ENCODE assay signal across 8 mouse cellular contexts in the genomic region with DNA sequence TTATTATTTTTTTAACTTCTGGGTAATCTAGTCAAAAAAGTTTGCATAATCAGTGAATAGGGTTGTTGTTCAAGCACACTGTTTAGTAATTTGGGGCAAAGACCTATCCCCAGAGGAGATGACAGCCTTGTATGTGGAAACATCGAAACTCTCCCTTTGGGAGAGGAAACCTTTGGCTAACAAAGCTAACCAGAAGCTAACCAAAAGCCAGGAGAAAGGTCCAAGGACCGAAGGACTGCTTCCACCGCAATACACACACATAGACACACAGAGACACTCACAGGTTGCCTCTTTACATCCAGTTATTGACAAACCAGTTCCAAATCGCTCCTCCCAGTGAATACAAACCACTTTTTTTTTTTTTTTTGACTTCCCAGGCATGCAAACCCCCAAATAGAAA.
A peak's percentile ranks its signal among the peaks of the same experiment; 100 is the strongest.
DNase-seq lines count a peak whose midpoint lies in the region; ATAC-seq and TF ChIP-seq lines count a peak whose summit lies in the region.

No protein-coding gene starts in this region.

- DNase-seq in lung, adult 2 months: no peak
- DNase-seq in lung, postnatal 36 days: no peak
- no peak for DNase-seq in forebrain, embryonic 14.5 days (ENCODE audit: low spot score)
- DNase-seq in spleen, postnatal 14 days (ENCODE audit: low spot score in 2 of 2): no peak
- DNase-seq in right cerebral cortex, postnatal 4 days: no peak
- no peak for DNase-seq in urinary bladder, postnatal 10 days (ENCODE audit: low spot score)

- H3K36me3 ChIP-seq in forebrain, embryonic 14.5 days (ENCODE audit: control insufficient read depth, insufficient read depth, low read length): no peaks in the 10 kb centered on the region
- no peaks in the 10 kb centered on the region for H3K36me3 ChIP-seq in intestine, embryonic 15.5 days
- H3K36me3 ChIP-seq in neural tube, embryonic 14.5 days (ENCODE audit: control insufficient read depth, insufficient read depth, low read length): no peaks in the 10 kb centered on the region

- no peak for ATAC-seq in forebrain, embryonic 14.5 days
- no peak for ATAC-seq in intestine, embryonic 15.5 days
- no peak for ATAC-seq in neural tube, embryonic 14.5 days (ENCODE audit: low read depth)

- H3K27me3 ChIP-seq in forebrain, embryonic 14.5 days (replicated peaks; ENCODE audit: control insufficient read depth, insufficient read depth, low read length): no peaks in the 10 kb centered on the region
- no peaks in the 10 kb centered on the region for H3K27me3 ChIP-seq in intestine, embryonic 15.5 days (replicated peaks)
- no peaks in the 10 kb centered on the region for H3K27me3 ChIP-seq in neural tube, embryonic 14.5 days (ENCODE audit: control insufficient read depth, insufficient read depth, low read length)

- H3K4me2 ChIP-seq in forebrain, embryonic 14.5 days (ENCODE audit: low read length): peak overlapping the region; percentile 89
- H3K4me2 ChIP-seq in intestine, embryonic 15.5 days (replicated peaks): peak overlapping the region; percentile 99
- peak overlapping the region; percentile 89 for H3K4me2 ChIP-seq in neural tube, embryonic 14.5 days (ENCODE audit: low read depth, low read length)

- TF ChIP-seq POLR2A in lung, adult 2 months (IDR thresholded peaks at IDR 0.05; ENCODE audit: borderline replicate concordance, extremely low read depth, low read depth, low read length): no peak

- no peak for TF ChIP-seq CTCF in lung, adult 2 months (IDR thresholded peaks at IDR 0.05; ENCODE audit: insufficient read depth, low read length)

- peaks cover 6% of the 10 kb centered on the region for H3K4me1 ChIP-seq in lung, adult 2 months (ENCODE audit: control insufficient read depth, insufficient read depth, low read length)
- H3K4me1 ChIP-seq in forebrain, embryonic 14.5 days (ENCODE audit: control insufficient read depth, insufficient read depth, low read length): peaks cover 8% of the 10 kb centered on the region; the same call in 1 of the 2 replicates
- peaks cover 12% of the 10 kb centered on the region for H3K4me1 ChIP-seq in intestine, embryonic 15.5 days (replicated peaks)
- H3K4me1 ChIP-seq in neural tube, embryonic 14.5 days (ENCODE audit: control insufficient read depth, insufficient read depth, low read length): peaks cover 12% of the 10 kb centered on the region

- peak overlapping the region; percentile 63 for H3K4me3 ChIP-seq in lung, adult 2 months (replicated peaks; ENCODE audit: extremely low read depth, low read depth, low read length)
- H3K4me3 ChIP-seq in forebrain, embryonic 14.5 days (ENCODE audit: low read depth, low read length): peak overlapping the region; percentile 37
- H3K4me3 ChIP-seq in intestine, embryonic 15.5 days (replicated peaks): peak overlapping the region; percentile 57
- peak overlapping the region; percentile 41; the same call in 1 of the 2 replicates for H3K4me3 ChIP-seq in neural tube, embryonic 14.5 days (ENCODE audit: low read depth, low read length)

- H3K9me3 ChIP-seq in forebrain, embryonic 14.5 days (replicated peaks; ENCODE audit: control insufficient read depth, low read length): no peaks in the 10 kb centered on the region
- no peaks in the 10 kb centered on the region for H3K9me3 ChIP-seq in intestine, embryonic 15.5 days
- no peaks in the 10 kb centered on the region for H3K9me3 ChIP-seq in neural tube, embryonic 14.5 days (ENCODE audit: control insufficient read depth, low read length)

- 20% methylated on average over 4 of the region's 4 CpGs for WGBS in lung, adult 2 months
- whole genome bisulfite sequencing in forebrain, embryonic 14.5 days: 37% methylated on average over 4 of the region's 4 CpGs
- WGBS in intestine, embryonic 15.5 days: 49% methylated on average over 4 of the region's 4 CpGs
- WGBS in neural tube, embryonic 14.5 days: 27% methylated on average over 4 of the region's 4 CpGs

- peak overlapping the region; percentile 62 for H3K9ac ChIP-seq in forebrain, embryonic 14.5 days (ENCODE audit: low read length)
- H3K9ac ChIP-seq in intestine, embryonic 15.5 days: peak overlapping the region; percentile 60; the same call in 1 of the 2 replicates
- peak overlapping the region; percentile 53; the same call in 1 of the 2 replicates for H3K9ac ChIP-seq in neural tube, embryonic 14.5 days (replicated peaks; ENCODE audit: low read depth, low read length)

- H3K27ac ChIP-seq in forebrain, embryonic 14.5 days (ENCODE audit: low read depth, low read length): no peak overlapping the region
- H3K27ac ChIP-seq in intestine, embryonic 15.5 days: no peak overlapping the region
- no peak overlapping the region for H3K27ac ChIP-seq in neural tube, embryonic 14.5 days (ENCODE audit: low read depth, low read length)
